Mouse (Mus musculus) C2C12 (cell line): Measurements from ENCODE around the gene Clec4e.

Experiments used
- CEBPB ChIP-seq: IDR thresholded peaks from one replicate; pipeline ENCODE4 v1.6.1; 2011; ENCODE audit warnings: low read depth, mild to moderate bottlenecking, control low read depth, moderate library complexity
- CTCF ChIP-seq: IDR thresholded peaks from one replicate; pipeline ENCODE4 v1.5.1; 2011; ENCODE audit not compliant: control insufficient read depth, insufficient read depth, insufficient read length
- MAX ChIP-seq: IDR thresholded peaks from one replicate; pipeline ENCODE4 v1.6.1; 2011; ENCODE audit warnings: mild to moderate bottlenecking, control low read depth
- MYOD1 ChIP-seq: IDR thresholded peaks from one replicate; pipeline ENCODE4 v1.6.1; 2011; ENCODE audit warnings: low read depth; ENCODE audit not compliant: control insufficient read depth, insufficient read length
- USF1 ChIP-seq: IDR thresholded peaks from one replicate; pipeline ENCODE4 v1.6.1; 2011; ENCODE audit warnings: low read depth, mild to moderate bottlenecking, control low read depth, moderate library complexity

- TF ChIP-seq CTCF (no peak), CEBPB (no peak), MAX (no peak), MYOD1 (no peak), USF1 (no peak)
Observed at GRCm38 (mm10) chr6:123264194-123264593, 25.5 kb downstream of the Clec4e start.
